Mouse (Mus musculus): Measurements from ENCODE around the gene Nsg2. TPM values are rescaled to one million over a fixed set of nuclear protein-coding genes. Genes with fewer than 3 reads are reported as not detected.
"Not testable (repeated sequence)": the region's sequence is repeated elsewhere in the genome, so short reads cannot be mapped to it uniquely, and the experiment has no call there.

Gene Nsg2
- not detected for total RNA-seq (2018; cell fraction: chromatin; rRNA removed)
- not detected for total RNA-seq (2018; cell fraction: cytosol; rRNA removed)
- not detected for total RNA-seq (2018; cell fraction: nucleus; rRNA removed)
- polyA plus RNA-seq (2018), result not detected in 3 replicates

DNA sequence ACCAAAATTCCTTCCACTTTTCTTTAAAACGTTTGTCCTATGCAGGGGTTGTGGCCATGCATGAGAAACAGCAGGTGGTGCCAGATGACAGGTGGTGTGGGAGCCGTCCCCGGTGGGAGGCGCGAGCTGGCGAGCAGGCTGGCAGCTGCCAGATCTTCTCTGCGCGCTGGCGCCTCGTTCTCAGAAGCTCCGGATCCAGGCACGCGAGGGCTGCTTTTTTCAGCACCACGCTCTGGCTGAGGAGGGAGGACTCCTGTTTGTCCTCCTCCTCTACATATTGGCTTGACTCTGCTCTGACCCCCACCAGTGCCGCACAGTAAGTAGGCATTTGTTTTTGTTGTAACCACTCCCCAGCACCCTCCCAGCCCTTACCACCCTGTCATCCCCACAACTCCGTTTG lies at the start of gene Nsg2:
Nsg2 (plus strand) TSS at position 183 of the 400 bp plus-strand sequence.
- Histone ChIP-seq H3K36me3 (ENCODE audit: inconsistent target) (no peaks in the 10 kb centered on the region), H3K27ac (no peak within 1 kb of the TSS), H3K4me3 (ENCODE audit: inconsistent target) (no peak within 1 kb of the TSS), H3K79me2 (ENCODE audit: inconsistent target) (no peaks in the 10 kb centered on the region)
- WGBS (ENCODE audit: missing documents), result 2% methylated on average over 16 of the region's 16 CpGs

DNA sequence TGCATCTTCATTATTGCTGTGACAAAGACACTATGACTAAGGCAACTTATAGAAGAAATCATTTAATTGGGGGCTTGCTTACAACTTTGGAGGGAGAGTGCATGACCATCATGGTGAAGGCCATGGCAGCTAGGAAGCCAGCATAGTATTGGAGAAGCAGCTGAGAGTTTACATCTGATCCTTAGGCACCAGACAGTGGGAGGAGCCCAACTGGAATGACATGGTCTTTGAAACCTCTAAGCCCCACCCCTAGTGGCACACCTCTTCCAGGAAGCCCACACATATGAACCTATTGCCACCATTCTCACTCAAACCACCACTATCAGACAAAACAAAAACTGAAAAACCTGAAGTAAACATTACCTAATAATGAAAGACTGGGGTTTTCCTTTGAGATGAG lies 40.2 kb upstream of the Nsg2 start:
- no peak overlapping the region for H3K4me3 ChIP-seq (ENCODE audit: inconsistent target)
- no peak overlapping the region for H3K27ac ChIP-seq
- H3K79me2 ChIP-seq (ENCODE audit: inconsistent target), result no peaks in the 10 kb centered on the region
- no peaks in the 10 kb centered on the region for H3K36me3 ChIP-seq (ENCODE audit: inconsistent target)

DNA sequence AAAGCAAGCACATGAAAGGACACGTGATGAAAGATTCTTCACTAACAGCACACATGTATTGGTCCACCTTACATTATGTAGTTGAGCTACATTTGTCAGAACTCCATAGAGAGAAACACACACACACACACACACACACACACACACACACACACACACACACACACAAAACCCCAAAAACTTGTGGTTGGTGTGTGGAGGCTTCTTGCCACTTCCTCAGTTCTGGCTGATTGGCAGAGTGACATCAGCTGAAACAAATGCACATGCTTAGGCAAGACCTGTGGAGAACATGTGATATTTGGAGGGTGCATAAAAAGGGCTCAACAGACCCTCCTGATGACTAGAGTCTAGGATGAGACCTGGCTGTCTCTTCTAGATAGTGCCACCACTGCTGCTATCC lies 36.3 kb upstream of the Nsg2 start:
- WGBS (ENCODE audit: missing documents), result 100% methylated on average over 1 of the region's 1 CpGs

DNA sequence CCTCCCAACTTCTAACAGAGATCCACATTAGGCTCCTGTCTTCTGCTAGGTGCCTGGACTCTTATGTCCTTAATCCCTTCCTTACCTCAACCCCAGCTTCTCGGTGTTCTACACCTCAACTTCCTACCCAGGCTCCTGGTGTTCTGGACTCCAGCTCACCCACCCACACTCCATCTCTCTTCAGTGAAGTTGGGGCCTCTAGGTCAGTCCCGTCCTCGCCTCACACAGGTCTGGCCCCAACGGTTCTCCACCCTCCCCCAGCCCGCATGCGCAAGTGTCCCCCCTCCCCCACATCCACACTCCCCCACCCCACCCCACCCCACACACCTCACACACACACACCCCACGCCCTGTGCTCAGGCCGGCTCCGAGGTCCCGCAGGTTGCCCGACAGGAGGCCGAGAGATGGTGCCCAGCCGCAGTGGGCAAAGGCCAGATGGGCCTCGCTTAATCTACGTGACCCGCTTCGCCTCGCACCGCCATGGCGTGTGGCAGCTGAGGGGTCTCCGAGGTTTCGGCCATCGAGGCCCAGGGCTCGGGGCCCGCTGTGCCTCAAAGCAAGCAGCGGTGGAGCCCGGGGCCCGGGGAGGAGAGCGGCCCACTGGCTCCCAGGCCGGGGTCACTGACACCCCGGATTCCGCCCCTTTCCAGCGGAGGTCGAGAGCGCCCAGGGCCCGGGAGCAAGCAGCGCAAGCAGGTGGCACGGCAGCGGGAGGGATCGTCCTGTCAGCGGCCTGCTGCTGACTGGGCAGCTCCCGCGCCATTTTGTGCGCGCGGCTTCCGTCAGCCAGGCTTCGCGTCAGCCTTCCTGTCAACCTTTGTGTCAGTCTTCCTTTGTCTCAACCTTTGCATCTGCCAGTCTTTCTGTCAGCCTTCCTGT lies 34.8 kb upstream of the Nsg2 start, which contains the start of gene 4930524B15Rik:
4930524B15Rik (plus strand) TSS at position 337 of the 879 bp plus-strand sequence.
- no peaks in the 10 kb centered on the region for H3K36me3 ChIP-seq (ENCODE audit: inconsistent target)
- H3K27ac ChIP-seq, result no peak within 1 kb of the TSS
- 88% methylated on average over 39 of the region's 49 CpGs for WGBS (ENCODE audit: missing documents)
- H3K79me2 ChIP-seq (ENCODE audit: inconsistent target), result no peaks in the 10 kb centered on the region
- H3K4me3 ChIP-seq (ENCODE audit: inconsistent target), result no peak within 1 kb of the TSS

More for the DNA sequence above, 36.3 kb upstream of the Nsg2 start:
- Histone ChIP-seq H3K36me3 (ENCODE audit: inconsistent target) (no peaks in the 10 kb centered on the region), H3K27ac (no peak overlapping the region), H3K4me3 (ENCODE audit: inconsistent target) (no peak overlapping the region), H3K79me2 (ENCODE audit: inconsistent target) (no peaks in the 10 kb centered on the region)

DNA sequence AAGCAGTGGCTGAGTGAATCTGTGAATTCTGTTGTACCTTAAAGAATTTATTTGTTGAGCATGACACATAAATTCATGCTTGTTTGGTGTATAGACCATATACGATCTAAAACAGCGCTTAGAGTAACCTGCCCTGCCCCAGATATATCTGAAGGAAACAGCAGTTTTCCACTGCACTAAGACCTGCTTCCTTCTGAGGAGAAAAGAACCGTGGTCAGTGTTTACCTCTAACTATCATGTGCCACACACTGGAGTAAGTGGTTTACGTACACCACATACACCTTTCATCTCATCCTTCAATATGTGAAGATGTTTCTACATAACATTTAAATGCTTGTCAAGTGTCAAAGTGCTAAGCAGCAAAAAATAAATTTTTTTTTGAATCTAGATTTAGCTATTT lies 26.1 kb upstream of the Nsg2 start:
- Histone ChIP-seq H3K4me3 (ENCODE audit: inconsistent target) (no peak overlapping the region), H3K27ac (no peak overlapping the region), H3K79me2 (ENCODE audit: inconsistent target) (no peaks in the 10 kb centered on the region), H3K36me3 (ENCODE audit: inconsistent target) (no peaks in the 10 kb centered on the region)
- 42% methylated on average over 4 of the region's 4 CpGs for WGBS (ENCODE audit: missing documents)

DNA sequence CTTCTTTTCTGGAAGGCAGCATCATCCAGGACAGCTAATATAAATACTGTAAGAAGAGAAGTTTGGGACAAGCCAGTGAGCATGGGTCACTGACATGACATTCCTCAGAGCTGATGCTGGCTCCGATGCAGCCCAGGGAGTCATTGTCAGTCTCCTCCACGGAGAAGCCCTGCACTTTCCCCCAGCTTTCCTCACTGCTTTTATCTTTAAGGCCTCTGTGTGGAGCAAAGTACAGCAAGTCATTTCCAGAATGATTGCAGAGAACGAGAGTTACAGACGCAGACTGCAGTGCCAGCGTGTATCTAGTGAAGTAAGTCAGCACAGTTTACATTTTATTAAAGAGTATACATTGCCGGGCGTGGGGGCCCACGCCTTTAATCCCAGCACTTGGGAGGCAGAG lies 25.4 kb upstream of the Nsg2 start:
- H3K36me3 ChIP-seq (ENCODE audit: inconsistent target), result no peaks in the 10 kb centered on the region
- no peak overlapping the region for H3K4me3 ChIP-seq (ENCODE audit: inconsistent target)
- WGBS (ENCODE audit: missing documents), result 84% methylated on average over 8 of the region's 8 CpGs
- H3K27ac ChIP-seq, result no peak overlapping the region
- no peaks in the 10 kb centered on the region for H3K79me2 ChIP-seq (ENCODE audit: inconsistent target)

DNA sequence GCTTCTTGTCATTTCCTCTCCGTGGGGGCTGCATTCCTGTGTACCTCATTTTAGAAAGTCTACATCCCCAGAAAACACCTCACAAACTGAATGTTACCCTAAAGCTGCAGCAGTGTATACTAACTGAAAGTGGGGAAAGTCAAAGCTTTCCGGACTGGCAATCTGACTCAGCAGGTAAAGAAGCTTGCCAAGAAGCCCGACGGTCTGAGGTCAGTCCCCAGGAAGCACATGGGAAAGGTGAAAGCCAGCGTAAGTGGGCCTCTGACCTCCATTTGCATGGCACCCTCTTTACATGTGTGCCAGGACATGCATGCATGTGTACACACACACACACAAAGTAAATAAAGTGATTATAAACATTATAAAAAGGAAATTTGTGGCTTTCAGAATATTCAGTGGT lies 24.6 kb upstream of the Nsg2 start:
- Histone ChIP-seq H3K79me2 (ENCODE audit: inconsistent target) (no peaks in the 10 kb centered on the region), H3K36me3 (ENCODE audit: inconsistent target) (no peaks in the 10 kb centered on the region), H3K27ac (no peak overlapping the region), H3K4me3 (ENCODE audit: inconsistent target) (no peak overlapping the region)
- WGBS (ENCODE audit: missing documents), result 33% methylated on average over 5 of the region's 5 CpGs

DNA sequence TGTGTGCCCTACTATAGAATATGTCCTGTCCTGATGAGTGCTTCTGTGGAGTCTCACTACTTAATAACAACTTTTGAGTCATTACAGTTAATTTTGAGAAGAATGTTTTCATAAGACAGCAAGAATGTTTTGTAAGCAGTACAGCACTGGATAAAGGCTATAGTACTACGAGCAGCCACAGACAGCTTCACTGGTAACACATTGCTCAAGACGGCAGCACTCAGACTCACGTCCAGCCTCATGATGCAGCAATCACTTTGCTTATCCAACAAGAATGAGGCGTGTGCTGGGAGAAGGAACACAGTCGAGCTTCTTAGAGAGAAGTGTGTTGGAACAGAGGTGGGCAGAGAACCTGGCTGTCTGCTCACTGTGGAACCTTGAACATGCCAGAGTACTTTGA lies 24.1 kb upstream of the Nsg2 start:
- Histone ChIP-seq H3K79me2 (ENCODE audit: inconsistent target) (no peaks in the 10 kb centered on the region), H3K36me3 (ENCODE audit: inconsistent target) (no peaks in the 10 kb centered on the region), H3K4me3 (ENCODE audit: inconsistent target) (no peak overlapping the region), H3K27ac (no peak overlapping the region)
- WGBS (ENCODE audit: missing documents), result 65% methylated on average over 5 of the region's 5 CpGs

DNA sequence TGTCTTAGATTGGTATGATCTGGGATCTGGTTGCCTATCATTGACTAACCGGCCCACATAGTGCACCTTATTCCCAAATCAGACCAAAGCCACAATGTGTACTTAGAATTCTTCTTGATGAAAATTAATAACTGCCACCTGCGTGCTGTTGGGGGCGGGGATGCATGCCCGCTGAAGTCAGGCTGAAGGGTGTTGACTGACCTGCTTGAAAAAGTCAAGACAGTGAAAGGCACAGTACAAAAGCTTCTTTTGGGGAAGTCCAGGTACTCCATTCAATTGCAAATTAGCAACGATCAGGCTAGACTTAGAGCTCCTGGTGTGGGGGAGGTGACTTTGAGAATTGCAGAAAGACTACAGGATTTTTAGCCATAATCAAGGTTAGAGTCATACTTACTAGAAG lies 20.2 kb upstream of the Nsg2 start:
- not testable (repeated sequence) for H3K79me2 ChIP-seq (ENCODE audit: inconsistent target); H3K27ac ChIP-seq; H3K36me3 ChIP-seq (ENCODE audit: inconsistent target); H3K4me3 ChIP-seq (ENCODE audit: inconsistent target)
- 95% methylated on average over 5 of the region's 5 CpGs for WGBS (ENCODE audit: missing documents)

DNA sequence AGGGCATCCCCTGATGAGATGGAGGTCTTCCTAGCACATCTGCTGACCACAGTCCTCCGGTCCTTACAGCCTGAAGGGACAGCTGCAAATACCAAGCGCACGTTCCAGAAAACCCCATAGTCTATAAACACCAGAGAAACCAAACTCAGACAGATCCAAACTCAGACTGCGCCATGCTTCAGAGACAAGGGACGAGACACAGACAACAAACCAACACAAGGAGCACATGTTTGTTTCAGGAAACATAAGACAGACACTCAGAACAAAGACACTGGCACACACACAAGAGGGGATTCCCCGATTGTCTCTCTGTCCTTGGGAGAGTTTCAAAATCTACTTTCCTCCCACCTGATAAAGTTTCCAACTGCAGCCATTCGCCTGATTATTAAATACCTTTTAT lies 18.4 kb upstream of the Nsg2 start:
- Histone ChIP-seq H3K79me2 (ENCODE audit: inconsistent target) (no peaks in the 10 kb centered on the region), H3K4me3 (ENCODE audit: inconsistent target) (no peak overlapping the region), H3K27ac (no peak overlapping the region), H3K36me3 (ENCODE audit: inconsistent target) (no peaks in the 10 kb centered on the region)
- WGBS (ENCODE audit: missing documents), result 91% methylated on average over 7 of the region's 7 CpGs

DNA sequence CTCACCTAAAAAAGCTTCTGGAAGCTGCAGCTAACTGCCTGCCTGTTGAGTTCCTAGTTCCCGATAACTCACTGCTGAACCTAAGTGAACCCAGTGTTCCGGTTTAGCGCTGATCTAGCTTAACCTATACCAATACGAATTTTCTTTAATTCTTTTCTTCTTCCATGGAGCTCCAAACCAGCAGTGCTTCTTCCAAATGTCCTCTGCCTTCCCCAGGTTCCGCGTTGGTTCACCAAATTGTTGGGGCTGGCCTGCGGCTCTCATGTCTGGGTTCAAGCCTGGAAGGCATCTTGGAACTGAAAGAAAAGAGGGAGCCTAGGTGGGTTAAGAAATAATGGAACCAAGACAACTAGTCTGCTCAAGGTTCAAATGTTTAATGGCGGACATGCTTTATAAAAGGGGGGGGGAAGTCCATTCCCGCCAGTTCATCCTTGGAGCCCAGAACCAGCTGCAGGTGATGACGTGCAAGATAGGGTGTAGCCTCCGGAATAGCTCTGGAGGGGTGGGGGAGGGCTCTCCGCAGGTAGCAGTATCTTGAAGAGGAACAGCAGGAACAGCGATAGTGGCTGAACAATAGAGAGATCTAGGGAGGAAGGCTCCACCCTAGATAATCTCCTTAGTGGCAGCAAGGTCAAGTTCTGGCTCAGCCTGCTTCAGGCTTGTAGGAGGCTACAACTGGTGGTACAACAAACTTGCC lies 17.9 kb upstream of the Nsg2 start:
- not testable (repeated sequence) for H3K36me3 ChIP-seq (ENCODE audit: inconsistent target); H3K79me2 ChIP-seq (ENCODE audit: inconsistent target); H3K4me3 ChIP-seq (ENCODE audit: inconsistent target); H3K27ac ChIP-seq
- WGBS (ENCODE audit: missing documents), result 98% methylated on average over 10 of the region's 13 CpGs

DNA sequence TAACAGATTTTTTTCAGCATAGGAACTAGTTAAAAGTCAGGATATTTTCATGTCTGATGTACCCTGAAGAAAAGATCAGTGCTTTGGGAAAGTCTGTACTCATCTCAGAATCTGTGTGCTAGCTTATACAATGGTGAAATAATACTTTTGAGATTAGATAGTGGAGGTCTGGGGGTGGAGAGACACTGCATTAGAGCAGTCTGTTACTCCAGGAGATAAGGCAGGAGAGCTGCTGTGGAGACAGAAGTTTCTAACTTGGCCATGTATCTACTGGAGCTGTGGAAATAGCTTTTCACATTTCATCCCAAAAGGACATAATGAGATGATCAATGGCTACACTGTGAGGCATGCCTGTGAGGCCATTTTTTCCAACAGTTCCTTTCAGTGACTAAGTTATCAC lies 17.0 kb upstream of the Nsg2 start:
- no peak overlapping the region for H3K27ac ChIP-seq
- H3K36me3 ChIP-seq (ENCODE audit: inconsistent target), result no peaks in the 10 kb centered on the region
- H3K79me2 ChIP-seq (ENCODE audit: inconsistent target), result no peaks in the 10 kb centered on the region
- no peak overlapping the region for H3K4me3 ChIP-seq (ENCODE audit: inconsistent target)

DNA sequence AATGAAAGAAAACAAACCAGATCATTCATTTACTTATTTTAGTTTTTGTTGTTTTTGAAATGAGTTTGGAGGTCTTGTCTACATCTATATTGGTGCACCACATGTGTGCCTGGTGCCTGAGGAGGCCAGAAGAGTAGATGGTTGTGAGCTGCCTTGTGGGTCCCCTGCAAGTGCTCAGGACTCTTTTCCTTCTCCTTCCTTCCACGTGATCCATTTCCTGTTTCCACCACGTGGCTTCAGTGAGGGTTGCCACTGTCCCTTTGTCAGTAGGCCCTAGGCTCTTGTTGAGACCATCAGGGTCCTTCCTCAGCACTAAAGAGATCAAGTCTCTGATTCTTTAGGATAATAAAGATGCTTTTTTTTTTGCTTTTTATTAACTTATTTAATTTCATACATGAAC lies 15.5 kb upstream of the Nsg2 start:
- 16% methylated on average over 2 of the region's 2 CpGs for WGBS (ENCODE audit: missing documents)
- H3K36me3 ChIP-seq (ENCODE audit: inconsistent target), result no peaks in the 10 kb centered on the region
- H3K27ac ChIP-seq, result no peak overlapping the region
- no peak overlapping the region for H3K4me3 ChIP-seq (ENCODE audit: inconsistent target)
- no peaks in the 10 kb centered on the region for H3K79me2 ChIP-seq (ENCODE audit: inconsistent target)

DNA sequence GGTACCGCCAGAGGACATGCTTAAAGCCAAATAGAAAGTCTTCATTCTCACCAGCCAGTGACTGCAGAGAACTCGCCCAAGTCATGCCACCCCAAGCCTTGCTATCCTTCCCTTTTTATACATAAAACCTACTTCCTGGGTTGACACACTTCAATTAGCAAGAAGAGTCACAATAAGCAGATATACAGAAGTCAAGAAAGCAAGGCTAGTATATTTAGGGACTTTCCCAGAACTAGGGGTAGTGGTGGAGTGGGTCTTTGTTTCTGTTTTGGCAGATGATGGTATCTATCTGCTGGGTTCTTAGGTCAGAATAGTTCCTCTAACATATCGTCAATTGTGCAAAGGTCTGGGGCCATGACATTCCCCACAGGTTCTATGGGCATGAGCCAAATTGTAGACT lies 7.7 kb upstream of the Nsg2 start:
- Histone ChIP-seq H3K27ac (no peak overlapping the region), H3K36me3 (ENCODE audit: inconsistent target) (no peaks in the 10 kb centered on the region), H3K4me3 (ENCODE audit: inconsistent target) (no peak overlapping the region), H3K79me2 (ENCODE audit: inconsistent target) (no peaks in the 10 kb centered on the region)
- WGBS (ENCODE audit: missing documents), result 91% methylated on average over 3 of the region's 3 CpGs

DNA sequence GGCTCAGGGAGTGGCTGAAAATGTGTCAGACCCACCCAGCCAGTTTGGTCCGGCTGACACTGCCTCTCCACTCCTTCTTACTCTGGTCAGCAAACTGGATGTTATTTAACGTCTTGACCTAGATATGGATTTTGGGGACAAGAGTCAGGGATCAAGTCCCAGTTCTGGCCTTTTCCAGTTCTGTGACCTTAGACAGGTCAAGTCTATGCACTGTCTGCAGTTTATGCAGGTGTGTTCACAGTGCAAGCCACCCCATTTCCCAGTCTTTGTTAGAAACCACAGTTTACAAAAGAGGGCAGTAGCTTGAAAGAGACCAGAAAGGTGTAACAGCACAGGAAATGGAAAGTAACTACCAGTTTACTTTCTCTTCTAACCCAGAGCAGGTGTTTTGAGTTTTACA lies 547 bp upstream of the Nsg2 start:
- WGBS (ENCODE audit: missing documents), result 92% methylated on average over 2 of the region's 2 CpGs
- no peaks in the 10 kb centered on the region for H3K79me2 ChIP-seq (ENCODE audit: inconsistent target)
- H3K36me3 ChIP-seq (ENCODE audit: inconsistent target), result no peaks in the 10 kb centered on the region
- H3K27ac ChIP-seq, result no peak overlapping the region
- H3K4me3 ChIP-seq (ENCODE audit: inconsistent target), result no peak overlapping the region

Measured in macrophage (primary cell).